Mouse (Mus musculus) neural tube, embryonic 11.5 days (tissue): ENCODE results near the gene Il5. TPM values are rescaled to one million over a fixed set of nuclear protein-coding genes. Genes with fewer than 3 reads are reported as not detected.
"Not testable (repeated sequence)": the region's sequence is repeated elsewhere in the genome, so short reads cannot be mapped to it uniquely, and the experiment has no call there.

Experiments used
- ATAC-seq: fragments of 200-750 bp; cut with Nextera tagmentation; 2 replicates; pipeline ENCODE4 v1.8.0; 2017; ENCODE audit warnings: moderate number of reproducible peaks, mild to moderate bottlenecking, moderate TSS enrichment, moderate library complexity; ENCODE audit not compliant: insufficient read depth, low FRiP score, low TSS enrichment
- DNase-seq: peaks from one replicate; pipeline ENCODE4 v3.0.0-alpha.2; 2015; ENCODE audit warnings: low spot score
- H3K27ac ChIP-seq: fragments of 300-500 bp; sonication (generic); 2 replicates; pipeline ENCODE4 v1.5.1; 2014; ENCODE audit warnings: low read depth, mild to moderate bottlenecking, low read length
- H3K27me3 ChIP-seq: fragments of 300-500 bp; sonication (generic); 2 replicates; pipeline ENCODE4 v1.6.1; 2014; ENCODE audit warnings: mild to moderate bottlenecking, low read length, mixed read lengths; ENCODE audit not compliant: control insufficient read depth, insufficient read depth
- H3K36me3 ChIP-seq: fragments of 300-500 bp; sonication (generic); 2 replicates; pipeline ENCODE4 v1.6.1; 2014; ENCODE audit warnings: mild to moderate bottlenecking, low read length, moderate library complexity, mixed read lengths; ENCODE audit not compliant: control insufficient read depth, insufficient read depth
- H3K4me1 ChIP-seq: fragments of 300-500 bp; sonication (generic); 2 replicates; pipeline ENCODE4 v1.6.1; 2014; ENCODE audit warnings: low read length, mixed read lengths; ENCODE audit not compliant: control insufficient read depth, insufficient read depth
- H3K4me2 ChIP-seq: fragments of 300-500 bp; sonication (generic); 2 replicates; pipeline ENCODE4 v1.6.1; 2014; ENCODE audit warnings: low read depth, mild to moderate bottlenecking, moderate library complexity
- H3K4me3 ChIP-seq: fragments of 300-500 bp; sonication (generic); 2 replicates; pipeline ENCODE4 v1.5.1; 2014; ENCODE audit warnings: low read depth, low read length
- H3K9ac ChIP-seq: fragments of 300-500 bp; sonication (generic); 2 replicates; pipeline ENCODE4 v1.6.1; 2014; ENCODE audit warnings: mild to moderate bottlenecking, low read length
- H3K9me3 ChIP-seq: fragments of 300-500 bp; sonication (generic); 2 replicates; pipeline ENCODE4 v1.6.1; 2016; ENCODE audit warnings: low read length; ENCODE audit not compliant: control insufficient read depth
- WGBS: fragments of 180-500 bp; shearing (Covaris S2); extraction: QIAGEN DNeasy Blood & Tissue Kit; methylation state at CpG from one replicate; pipeline ENCODE4 v1.1.7; 2014; 5-methylcytosine and 5-hydroxymethylcytosine counted together
- polyA plus RNA-seq: library from polyadenylated mRNA; unstranded; fragments of >200 nt; fragmentation: Nextera tagmentation; extraction: Ambion mirVana; gene quantifications from 2 replicates; pipeline ENCODE4 v1.2.1, GENCODE M21; 2014

Il5 gene
- polyA plus RNA-seq, 1 experiment from 2014 or later: not detected

DNA sequence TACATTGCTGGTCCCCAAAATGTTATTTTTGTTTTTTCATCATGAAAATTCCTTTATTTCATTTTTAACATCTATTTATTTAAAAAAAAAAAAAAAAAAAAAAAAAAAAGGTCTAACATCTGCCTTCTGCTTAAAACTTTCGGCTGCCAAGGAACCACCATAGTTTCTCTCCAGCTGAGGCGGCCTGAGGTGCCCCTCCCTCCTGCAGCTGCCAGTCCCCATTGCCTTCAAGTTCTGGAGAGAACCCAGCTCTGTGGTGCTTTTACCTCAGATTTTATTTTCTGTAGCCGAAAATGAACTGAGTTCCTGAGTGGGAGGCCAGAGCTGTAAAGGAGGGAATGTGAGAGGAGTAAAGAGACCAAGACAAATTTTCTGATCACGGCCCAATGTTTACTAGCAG is 28.7 kb downstream of the Il5 start:
- H3K36me3 ChIP-seq: no peaks in the 10 kb centered on the region
- ATAC-seq (no peak), DNase-seq (no peak)
- 76% methylated on average over 4 of the region's 4 CpGs for WGBS
- no peaks in the 10 kb centered on the region for H3K4me1 ChIP-seq
- H3K27me3 ChIP-seq: no peaks in the 10 kb centered on the region
- no peak overlapping the region for H3K4me2 ChIP-seq
- no peak overlapping the region for H3K27ac ChIP-seq
- H3K9me3 ChIP-seq: no peaks in the 10 kb centered on the region
- no peak overlapping the region for H3K4me3 ChIP-seq
- no peak overlapping the region for H3K9ac ChIP-seq

DNA sequence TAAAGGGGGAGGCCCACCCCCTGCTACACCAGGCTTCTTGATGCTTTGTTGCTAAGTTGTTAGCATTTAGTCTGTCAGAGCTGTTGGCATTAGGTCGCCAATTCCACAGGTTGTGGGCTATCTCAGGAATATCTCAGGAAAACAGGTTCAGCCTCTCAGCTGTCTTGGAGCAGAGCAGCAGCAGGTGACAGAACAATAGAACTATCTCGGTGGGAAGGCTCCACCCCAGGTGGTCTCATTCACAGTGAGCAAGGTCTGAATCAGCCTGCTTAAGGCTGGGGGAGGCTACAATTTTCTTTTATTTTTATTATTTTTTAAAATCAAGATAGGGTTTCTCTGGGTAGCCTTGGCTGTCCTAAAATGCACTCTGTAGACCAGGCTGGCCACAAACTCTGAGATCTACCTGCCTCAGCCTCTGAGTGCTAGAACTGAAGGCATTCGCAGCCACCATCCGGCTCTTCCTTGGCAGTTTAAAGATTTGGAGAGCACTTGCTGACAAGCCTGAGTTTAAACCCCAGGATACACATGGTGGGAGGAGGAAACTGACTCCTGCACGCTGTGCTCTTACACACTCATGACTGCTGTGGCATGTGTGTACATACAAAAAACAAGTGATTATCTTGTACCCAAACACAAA is 29.2 kb downstream of the Il5 start:
- ATAC-seq (no peak), DNase-seq (no peak)
- H3K9me3 ChIP-seq: no peaks in the 10 kb centered on the region
- H3K27ac ChIP-seq: no peak overlapping the region
- no peaks in the 10 kb centered on the region for H3K4me1 ChIP-seq
- no peaks in the 10 kb centered on the region for H3K36me3 ChIP-seq
- H3K9ac ChIP-seq: no peak overlapping the region
- H3K27me3 ChIP-seq: no peaks in the 10 kb centered on the region
- no peak overlapping the region for H3K4me2 ChIP-seq
- H3K4me3 ChIP-seq: no peak overlapping the region
- 54% methylated on average over 5 of the region's 5 CpGs for WGBS

DNA sequence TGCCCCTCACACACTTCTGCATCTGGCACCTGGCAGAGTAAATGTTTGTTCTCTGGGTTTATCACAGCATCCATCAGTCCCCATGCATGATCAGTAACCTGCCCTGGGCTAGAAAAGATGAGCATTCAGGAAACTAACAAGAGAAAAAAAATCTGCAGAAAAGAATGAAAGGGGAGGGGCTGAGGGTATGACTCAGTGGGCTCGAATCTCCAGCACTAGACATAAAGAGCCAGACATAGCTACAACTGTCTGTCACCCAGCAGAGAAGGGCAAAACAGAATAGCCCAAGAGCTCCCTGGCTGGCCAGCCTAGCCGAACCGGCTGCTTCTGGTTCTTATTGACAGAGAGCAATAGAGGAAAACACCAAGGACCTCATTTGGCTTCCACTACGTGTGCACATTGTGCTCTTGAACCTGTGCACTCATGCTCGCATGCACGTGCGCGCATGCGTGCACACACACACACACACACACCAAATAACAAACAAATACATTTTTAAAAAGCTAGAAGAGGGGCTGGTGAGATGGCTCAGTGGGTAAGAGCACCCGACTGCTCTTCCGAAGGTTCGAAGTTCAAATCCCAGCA is 34.5 kb downstream of the Il5 start:
- Histone ChIP-seq H3K9me3 (no peaks in the 10 kb centered on the region), H3K27ac (no peak overlapping the region), H3K36me3 (no peaks in the 10 kb centered on the region), H3K4me2 (no peak overlapping the region), H3K9ac (no peak overlapping the region), H3K4me1 (no peaks in the 10 kb centered on the region; the same call in 1 of the 2 replicates), H3K27me3 (0 out of 2 replicates have a peak, but pooled peaks cover 6% of the 10 kb centered on the region), H3K4me3 (no peak overlapping the region)
- ATAC-seq: no peak
- WGBS: 80% methylated on average over 12 of the region's 12 CpGs
- no peak for DNase-seq

DNA sequence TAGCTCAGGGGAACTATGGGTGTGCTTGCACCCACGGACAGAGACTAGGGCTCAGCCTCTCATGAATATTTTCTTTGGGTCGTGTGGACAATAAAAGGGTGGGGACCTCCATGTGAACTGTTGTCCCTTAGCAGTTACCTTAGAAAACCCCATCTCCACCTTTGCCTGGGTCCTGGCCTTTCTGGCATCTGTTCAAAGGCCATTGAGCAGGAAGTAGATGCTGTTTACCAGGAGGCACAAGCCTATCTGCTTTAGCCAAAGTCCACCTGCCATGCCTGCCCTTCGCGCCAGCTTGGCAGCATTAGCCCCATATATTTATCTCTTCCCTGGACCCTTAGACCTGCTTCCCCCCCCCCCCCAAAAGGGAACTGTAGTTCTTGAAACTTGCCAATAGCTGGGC is 37.0 kb downstream of the Il5 start:
- Histone ChIP-seq H3K4me2 (no peak overlapping the region), H3K9ac (no peak overlapping the region), H3K36me3 (no peaks in the 10 kb centered on the region), H3K27me3 (peaks cover 15% of the 10 kb centered on the region; the same call in 1 of the 2 replicates), H3K4me3 (no peak overlapping the region), H3K27ac (no peak overlapping the region), H3K9me3 (no peaks in the 10 kb centered on the region), H3K4me1 (no peaks in the 10 kb centered on the region; the same call in 1 of the 2 replicates)
- DNase-seq (no peak), ATAC-seq (no peak)
- 89% methylated on average over 4 of the region's 4 CpGs for WGBS

DNA sequence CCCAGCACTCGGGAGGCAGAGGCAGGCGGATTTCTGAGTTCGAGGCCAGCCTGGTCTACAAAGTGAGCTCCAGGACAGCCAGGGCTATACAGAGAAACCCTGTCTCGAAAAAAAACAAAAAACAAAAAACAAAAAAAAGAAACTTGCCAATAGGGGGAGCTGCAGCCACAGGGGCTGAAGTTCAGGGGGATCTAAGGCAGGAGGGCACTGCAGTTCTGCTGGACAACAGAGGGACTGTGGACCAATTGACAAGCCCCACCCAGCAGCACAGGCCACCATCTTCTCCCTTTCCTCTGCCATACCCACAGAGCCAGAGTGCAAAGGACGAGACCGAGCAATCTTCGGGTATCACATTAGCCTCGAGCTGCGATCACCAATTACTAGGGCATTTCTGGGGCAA is 37.4 kb downstream of the Il5 start:
- 89% methylated on average over 9 of the region's 9 CpGs for WGBS
- not testable (repeated sequence) for DNase-seq, H3K9me3 ChIP-seq

DNA sequence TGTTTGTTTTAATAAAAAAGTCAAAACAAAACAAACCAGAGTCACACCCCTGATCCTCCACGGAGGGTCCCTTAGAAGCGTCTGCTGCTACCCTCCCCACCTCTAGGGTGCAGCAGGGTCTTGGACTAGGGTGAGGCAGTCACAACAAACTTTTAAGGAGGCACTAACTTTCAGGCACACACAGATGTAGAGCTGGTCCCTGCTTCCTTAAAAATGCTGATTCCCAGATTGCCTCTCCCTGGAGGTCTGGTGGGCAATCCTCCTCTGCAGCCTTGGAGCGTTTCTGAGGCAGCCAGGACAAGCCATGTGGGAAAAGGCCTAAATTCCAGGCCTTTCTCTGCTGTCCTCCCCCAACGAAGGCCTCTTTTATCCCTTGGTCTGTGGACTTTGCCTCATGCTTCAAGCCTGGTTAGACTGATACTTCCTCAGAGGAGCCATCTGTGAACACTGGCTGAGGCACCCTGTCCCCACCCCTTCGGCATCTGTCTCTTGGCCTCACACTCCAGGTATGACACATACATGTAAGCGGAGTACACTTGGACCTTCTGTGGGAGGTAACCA is 38.3 kb downstream of the Il5 start:
- Histone ChIP-seq H3K4me3 (no peak overlapping the region), H3K9ac (no peak overlapping the region), H3K4me2 (no peak overlapping the region), H3K4me1 (peaks cover 12% of the 10 kb centered on the region), H3K36me3 (no peaks in the 10 kb centered on the region), H3K27ac (no peak overlapping the region), H3K9me3 (no peaks in the 10 kb centered on the region), H3K27me3 (peaks cover 15% of the 10 kb centered on the region; the same call in 1 of the 2 replicates)
- WGBS: 44% methylated on average over 6 of the region's 6 CpGs
- DNase-seq (no peak), ATAC-seq (no peak)

More for the DNA sequence above, 37.4 kb downstream of the Il5 start:
- ATAC-seq, H3K36me3 ChIP-seq, H3K4me1 ChIP-seq, H3K9ac ChIP-seq, H3K4me3 ChIP-seq, H3K4me2 ChIP-seq, H3K27ac ChIP-seq: not testable (repeated sequence)
- peaks cover 15% of the 10 kb centered on the region; the same call in 1 of the 2 replicates for H3K27me3 ChIP-seq

DNA sequence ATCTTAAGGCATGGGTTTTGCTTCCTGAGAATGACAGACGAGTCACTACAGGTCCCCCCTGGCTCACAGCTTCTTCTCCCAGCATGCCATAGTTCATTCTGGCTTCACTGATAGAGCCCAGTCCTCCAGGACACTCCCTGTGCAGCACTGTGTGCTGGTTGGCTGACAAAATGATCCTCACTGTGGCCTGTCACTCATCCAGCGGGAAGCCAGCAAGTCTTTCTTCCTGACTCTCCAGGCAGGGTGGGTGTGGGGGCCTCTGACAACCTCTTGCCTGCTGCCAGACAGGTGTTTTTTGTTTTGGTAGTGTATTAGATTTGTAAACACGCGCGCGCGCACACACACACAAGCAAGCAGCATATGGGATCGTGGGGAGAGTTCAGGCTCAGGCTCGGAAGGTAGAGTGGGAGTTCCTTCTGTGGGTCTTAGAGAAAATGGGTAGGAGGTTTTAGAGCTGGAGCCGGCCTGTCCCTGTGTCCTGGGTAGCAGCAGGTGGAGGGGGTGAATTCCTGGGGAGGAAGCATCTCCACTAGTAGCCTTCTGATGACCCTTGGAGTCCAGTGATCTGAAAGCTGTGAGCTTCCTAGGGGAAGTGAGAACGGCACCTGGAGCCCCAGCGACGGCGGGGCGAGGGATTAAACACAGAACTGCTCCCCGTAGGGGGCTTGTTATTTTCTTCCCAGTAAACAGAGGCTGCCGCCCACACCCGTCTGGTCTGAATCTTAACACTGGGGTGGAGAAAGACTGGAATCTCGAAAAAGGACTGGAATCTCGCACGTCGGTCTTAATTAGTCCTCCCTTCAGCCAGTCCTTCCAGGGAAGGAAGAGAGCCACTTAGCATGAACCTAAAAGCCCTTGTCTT is 39.2 kb downstream of the Il5 start:
- Histone ChIP-seq H3K4me3 (no peak overlapping the region), H3K4me2 (no peak overlapping the region), H3K9ac (no peak overlapping the region), H3K27me3 (peaks cover 15% of the 10 kb centered on the region; the same call in 1 of the 2 replicates), H3K9me3 (no peaks in the 10 kb centered on the region), H3K4me1 (peaks cover 14% of the 10 kb centered on the region), H3K36me3 (no peaks in the 10 kb centered on the region), H3K27ac (no peak overlapping the region)
- no peak for DNase-seq
- ATAC-seq: no peak
- 9% methylated on average over 22 of the region's 22 CpGs for WGBS

DNA sequence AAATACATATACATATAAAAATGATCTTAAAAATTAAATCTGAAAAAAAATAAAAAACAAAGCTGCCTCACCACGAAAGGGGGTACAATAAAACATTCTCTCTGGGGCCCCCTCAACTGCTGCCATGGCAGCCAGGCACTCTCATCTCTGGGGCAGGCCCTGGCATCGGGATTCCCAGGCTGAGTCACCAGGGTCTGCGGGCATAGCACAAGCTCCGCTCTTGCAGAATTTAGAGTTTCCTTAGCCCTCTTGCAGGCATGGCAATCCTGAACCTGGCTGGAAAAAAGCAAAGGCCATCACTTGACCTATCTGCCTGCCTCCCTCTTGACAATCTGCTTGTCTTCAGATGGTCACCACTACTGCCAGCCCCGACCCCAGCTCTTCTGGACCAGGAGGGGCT is 40.7 kb downstream of the Il5 start:
- 81% methylated on average over 5 of the region's 5 CpGs for WGBS
- H3K27me3 ChIP-seq: peaks cover 15% of the 10 kb centered on the region; the same call in 1 of the 2 replicates
- no peak overlapping the region for H3K4me3 ChIP-seq
- H3K36me3 ChIP-seq: no peaks in the 10 kb centered on the region
- H3K4me2 ChIP-seq: no peak overlapping the region
- H3K27ac ChIP-seq: no peak overlapping the region
- H3K9ac ChIP-seq: no peak overlapping the region
- ATAC-seq (no peak), DNase-seq (no peak)
- H3K4me1 ChIP-seq: peaks cover 14% of the 10 kb centered on the region
- no peaks in the 10 kb centered on the region for H3K9me3 ChIP-seq
